In the genomic region with DNA sequence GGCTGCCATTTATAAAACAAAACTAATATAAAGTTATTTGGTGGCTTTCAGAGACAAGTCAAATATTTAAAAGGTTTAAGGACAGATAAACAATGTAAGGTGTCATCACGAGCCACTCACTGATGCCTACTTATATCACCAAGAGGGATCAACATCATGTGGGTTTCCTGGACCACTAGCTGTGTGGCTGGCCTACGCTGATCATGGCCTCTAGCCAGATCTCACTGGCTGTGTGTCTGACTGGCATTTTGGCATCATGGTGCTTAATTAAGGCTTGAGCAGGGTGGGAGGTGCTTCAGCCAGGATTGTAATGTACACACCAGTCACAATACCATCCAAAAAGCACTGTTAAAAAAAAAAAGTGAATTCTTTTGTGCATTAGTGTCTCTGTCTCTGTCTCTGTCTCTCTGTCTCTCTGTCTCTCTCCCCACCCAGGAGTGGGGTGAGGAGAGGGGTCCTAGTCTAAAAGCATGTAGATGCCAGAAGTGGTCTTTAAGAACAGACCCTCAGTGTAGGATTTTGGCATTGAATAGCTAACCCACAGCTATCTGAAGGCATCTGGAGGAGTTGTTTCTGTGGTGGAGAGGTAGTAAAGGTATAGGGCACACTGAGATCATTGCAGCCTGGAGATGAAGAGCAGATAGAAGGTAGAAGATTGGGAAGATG, we compare ENCODE assay signal across 23 mouse cellular contexts. TPM values are rescaled to one million over a fixed set of nuclear protein-coding genes. Genes with fewer than 3 reads are reported as not detected.
DNase-seq lines count a peak whose midpoint lies in the region; ATAC-seq lines count a peak whose summit lies in the region.
"Had no signal": no experiment of that assay in that cellular context is flagged by ENCODE, and none has a peak within 500 bp of the region (broad histone marks: within the 10 kb centered on the region; RNA-seq: fewer than 3 reads in every experiment).

No protein-coding gene starts in this region.

- WGBS in forebrain, embryonic 14.5 days = 47% methylated on average over 2 of the region's 2 CpGs
- WGBS in forebrain, embryonic 10.5 days = 85% methylated on average over 2 of the region's 2 CpGs
- 58% methylated on average over 2 of the region's 2 CpGs for WGBS in midbrain, embryonic 14.5 days
- WGBS in midbrain, embryonic 10.5 days = 88% methylated on average over 2 of the region's 2 CpGs
- WGBS in forebrain, embryonic 16.5 days = 29% methylated on average over 2 of the region's 2 CpGs
- WGBS in midbrain, embryonic 16.5 days = 43% methylated on average over 2 of the region's 2 CpGs

- no peaks in the 10 kb centered on the region for H3K36me3 ChIP-seq in forebrain, embryonic 14.5 days (ENCODE audit: control insufficient read depth, insufficient read depth, low read length)
- H3K36me3 ChIP-seq in forebrain, embryonic 10.5 days (replicated peaks) = no peaks in the 10 kb centered on the region
- H3K36me3 ChIP-seq in midbrain, embryonic 14.5 days (ENCODE audit: control insufficient read depth, insufficient read depth, low read length) = no peaks in the 10 kb centered on the region
- H3K36me3 ChIP-seq in midbrain, embryonic 10.5 days = no peaks in the 10 kb centered on the region
- H3K36me3 ChIP-seq in forebrain, embryonic 16.5 days (ENCODE audit: control insufficient read depth, insufficient read depth) = no peaks in the 10 kb centered on the region
- H3K36me3 ChIP-seq in midbrain, embryonic 16.5 days (ENCODE audit: control insufficient read depth, insufficient read depth, low read length) = no peaks in the 10 kb centered on the region
- H3K36me3 ChIP-seq: embryonic facial prominence, embryonic 13.5 days; heart, embryonic 12.5 days; midbrain, embryonic 12.5 days; neural tube, embryonic 12.5 days had no signal

- no peak overlapping the region for H3K27ac ChIP-seq in forebrain, embryonic 14.5 days (ENCODE audit: low read depth, low read length)
- H3K27ac ChIP-seq in forebrain, embryonic 10.5 days = no peak overlapping the region
- H3K27ac ChIP-seq in midbrain, embryonic 14.5 days (replicated peaks; ENCODE audit: low read depth, low read length) = peak overlapping the region; percentile 55
- no peak overlapping the region for H3K27ac ChIP-seq in midbrain, embryonic 10.5 days (replicated peaks)
- H3K27ac ChIP-seq in forebrain, embryonic 16.5 days (ENCODE audit: low read length) = no peak overlapping the region
- H3K27ac ChIP-seq in midbrain, embryonic 16.5 days (ENCODE audit: low read length) = peak overlapping the region; percentile 61
- H3K27ac ChIP-seq: embryonic facial prominence, embryonic 13.5 days; liver, embryonic 14.5 days; midbrain, embryonic 12.5 days; neural tube, embryonic 12.5 days; stomach, postnatal 0 days had no signal

- H3K4me2 ChIP-seq in forebrain, embryonic 14.5 days (ENCODE audit: low read length) = no peak overlapping the region
- no peak overlapping the region for H3K4me2 ChIP-seq in midbrain, embryonic 14.5 days (ENCODE audit: low read length)
- H3K4me2 ChIP-seq in forebrain, embryonic 16.5 days (ENCODE audit: low read length) = no peak overlapping the region
- H3K4me2 ChIP-seq in midbrain, embryonic 16.5 days (ENCODE audit: low read length) = no peak overlapping the region
- H3K4me2 ChIP-seq: embryonic facial prominence, embryonic 13.5 days; heart, embryonic 12.5 days; midbrain, embryonic 12.5 days; neural tube, embryonic 12.5 days had no signal

- no peak overlapping the region for H3K4me3 ChIP-seq in forebrain, embryonic 14.5 days (ENCODE audit: low read depth, low read length)
- no peak overlapping the region for H3K4me3 ChIP-seq in forebrain, embryonic 10.5 days
- H3K4me3 ChIP-seq in midbrain, embryonic 14.5 days (replicated peaks; ENCODE audit: low read depth, low read length) = no peak overlapping the region
- H3K4me3 ChIP-seq in midbrain, embryonic 10.5 days = no peak overlapping the region
- no peak overlapping the region for H3K4me3 ChIP-seq in forebrain, embryonic 16.5 days (replicated peaks; ENCODE audit: low read length)
- no peak overlapping the region for H3K4me3 ChIP-seq in midbrain, embryonic 16.5 days (ENCODE audit: low read depth, low read length)
- H3K4me3 ChIP-seq: embryonic facial prominence, embryonic 13.5 days; heart, embryonic 12.5 days; midbrain, embryonic 12.5 days; neural tube, embryonic 12.5 days had no signal

- no peaks in the 10 kb centered on the region for H3K9me3 ChIP-seq in forebrain, embryonic 14.5 days (replicated peaks; ENCODE audit: control insufficient read depth, low read length)
- no peaks in the 10 kb centered on the region for H3K9me3 ChIP-seq in forebrain, embryonic 10.5 days
- no peaks in the 10 kb centered on the region for H3K9me3 ChIP-seq in midbrain, embryonic 14.5 days (ENCODE audit: control insufficient read depth, low read length)
- no peaks in the 10 kb centered on the region for H3K9me3 ChIP-seq in midbrain, embryonic 10.5 days (replicated peaks)
- no peaks in the 10 kb centered on the region for H3K9me3 ChIP-seq in forebrain, embryonic 16.5 days (ENCODE audit: control insufficient read depth, low read length)
- H3K9me3 ChIP-seq in midbrain, embryonic 16.5 days (replicated peaks; ENCODE audit: control insufficient read depth, low read length, poor library complexity, severe bottlenecking) = no peaks in the 10 kb centered on the region
- H3K9me3 ChIP-seq: embryonic facial prominence, embryonic 13.5 days; heart, embryonic 12.5 days; midbrain, embryonic 12.5 days; neural tube, embryonic 12.5 days had no signal

- peak; percentile 91 for ATAC-seq in forebrain, embryonic 14.5 days
- peak; percentile 58; the same call in 1 of the 2 replicates for ATAC-seq in midbrain, embryonic 14.5 days (ENCODE audit: low FRiP score, low TSS enrichment)
- peak; percentile 92 for ATAC-seq in forebrain, embryonic 16.5 days
- peak; percentile 88 for ATAC-seq in midbrain, embryonic 16.5 days

- H3K27me3 ChIP-seq in forebrain, embryonic 14.5 days (replicated peaks; ENCODE audit: control insufficient read depth, insufficient read depth, low read length) = no peaks in the 10 kb centered on the region
- no peaks in the 10 kb centered on the region for H3K27me3 ChIP-seq in forebrain, embryonic 10.5 days (ENCODE audit: poor library complexity, severe bottlenecking)
- H3K27me3 ChIP-seq in midbrain, embryonic 14.5 days (ENCODE audit: control insufficient read depth, insufficient read depth, low read length) = no peaks in the 10 kb centered on the region
- no peaks in the 10 kb centered on the region for H3K27me3 ChIP-seq in midbrain, embryonic 10.5 days (ENCODE audit: low read depth, poor library complexity, severe bottlenecking)
- H3K27me3 ChIP-seq in forebrain, embryonic 16.5 days (replicated peaks; ENCODE audit: control insufficient read depth, insufficient read depth, low read length) = no peaks in the 10 kb centered on the region
- H3K27me3 ChIP-seq in midbrain, embryonic 16.5 days (ENCODE audit: control insufficient read depth, insufficient read depth, low read depth, low read length) = no peaks in the 10 kb centered on the region
- H3K27me3 ChIP-seq: embryonic facial prominence, embryonic 13.5 days; heart, embryonic 12.5 days; midbrain, embryonic 12.5 days; neural tube, embryonic 12.5 days had no signal

- no peak overlapping the region for H3K9ac ChIP-seq in forebrain, embryonic 14.5 days (ENCODE audit: low read length)
- no peak overlapping the region for H3K9ac ChIP-seq in midbrain, embryonic 14.5 days (replicated peaks; ENCODE audit: low read length)
- H3K9ac ChIP-seq in forebrain, embryonic 16.5 days (replicated peaks; ENCODE audit: low read depth, low read length) = no peak overlapping the region
- H3K9ac ChIP-seq in midbrain, embryonic 16.5 days (ENCODE audit: low read depth, low read length) = no peak overlapping the region
- H3K9ac ChIP-seq: embryonic facial prominence, embryonic 13.5 days; heart, embryonic 12.5 days; liver, embryonic 14.5 days; midbrain, embryonic 12.5 days; neural tube, embryonic 12.5 days had no signal

- H3K4me1 ChIP-seq in forebrain, embryonic 14.5 days (ENCODE audit: control insufficient read depth, insufficient read depth, low read length) = peaks cover 4% of the 10 kb centered on the region; the same call in 1 of the 2 replicates
- H3K4me1 ChIP-seq in forebrain, embryonic 10.5 days = no peaks in the 10 kb centered on the region
- 0 out of 2 replicates have a peak, but pooled peaks cover 7% of the 10 kb centered on the region for H3K4me1 ChIP-seq in midbrain, embryonic 14.5 days (ENCODE audit: control insufficient read depth, insufficient read depth, low read length)
- no peaks in the 10 kb centered on the region for H3K4me1 ChIP-seq in midbrain, embryonic 10.5 days
- peaks cover 11% of the 10 kb centered on the region for H3K4me1 ChIP-seq in forebrain, embryonic 16.5 days (replicated peaks; ENCODE audit: control insufficient read depth, insufficient read depth, low read length)
- H3K4me1 ChIP-seq in midbrain, embryonic 16.5 days (ENCODE audit: control insufficient read depth, insufficient read depth, low read length) = no peaks in the 10 kb centered on the region
- H3K4me1 ChIP-seq: embryonic facial prominence, embryonic 13.5 days; heart, embryonic 12.5 days; midbrain, embryonic 12.5 days; neural tube, embryonic 12.5 days had no signal

- DNase-seq in forebrain, embryonic 14.5 days (ENCODE audit: low spot score) = peak; percentile 82
- no peak for DNase-seq in forebrain, embryonic 10.5 days (ENCODE audit: extremely low spot score, low spot score)
- peak; percentile 46 for DNase-seq in midbrain, embryonic 14.5 days
- DNase-seq in midbrain, embryonic 10.5 days (ENCODE audit: low spot score) = no peak
- DNase-seq in c-Kit-positive CD71-positive TER-119-positive erythroid progenitor cells, embryonic 14.5 days (ENCODE audit: low spot score) = no peak
- DNase-seq in gastrocnemius, postnatal 10 days = no peak
- DNase-seq: cerebellum, adult 9-10 months; gastrocnemius, postnatal 14 days; heart, postnatal 36 days; kidney, adult 18-20 months; kidney, postnatal 14 days; lung, postnatal 10 days; thymus, postnatal 14 days had no signal

RNA-seq across cellular contexts. Expression of a gene that starts 47.5 kb away (rescaled TPM):
- polyA plus RNA-seq in forebrain, embryonic 14.5 days (2014; fragmentation: Nextera tagmentation; extraction: Ambion mirVana) = not detected in 2 replicates
- polyA plus RNA-seq in forebrain, embryonic 10.5 days (2016; fragmentation: Nextera tagmentation; extraction: Ambion mirVana) = not detected in 2 replicates
- polyA plus RNA-seq in midbrain, embryonic 14.5 days (2014; fragmentation: Nextera tagmentation; extraction: Ambion mirVana) = not detected in 2 replicates
- polyA plus RNA-seq in midbrain, embryonic 10.5 days (2016; fragmentation: Nextera tagmentation; extraction: Ambion mirVana) = not detected in 2 replicates
- polyA plus RNA-seq in forebrain, embryonic 16.5 days (2015; fragmentation: Nextera tagmentation; extraction: Ambion mirVana) = not detected in 2 replicates
- polyA plus RNA-seq in midbrain, embryonic 16.5 days (2015; fragmentation: Nextera tagmentation; extraction: Ambion mirVana) = 0.06 TPM in 1 of 2 replicates, not detected in the other
- total RNA-seq in gastrocnemius, postnatal 10 days (2021) = under 1 TPM; 0.19 to 0.36 TPM
- total RNA-seq: ES-E14 had no signal
- polyA plus RNA-seq: embryonic facial prominence, embryonic 13.5 days; heart, embryonic 12.5 days; limb, embryonic 11.5 days; liver, embryonic 14.5 days; midbrain, embryonic 12.5 days; neural tube, embryonic 12.5 days; stomach, postnatal 0 days had no signal

Comparison
In these comparisons a context has a peak if more than half of its experiments do, and no peak if none do; other contexts are left out.
1. DNase-seq: peak in forebrain, embryonic 14.5 days (single experiment) and midbrain, embryonic 14.5 days (single experiment); none in forebrain, embryonic 10.5 days (single experiment), midbrain, embryonic 10.5 days (single experiment), c-Kit-positive CD71-positive TER-119-positive erythroid progenitor cells, embryonic 14.5 days (single experiment) and gastrocnemius, postnatal 10 days (single experiment).
2. H3K27ac ChIP-seq: peak in midbrain, embryonic 14.5 days (single experiment) and midbrain, embryonic 16.5 days (single experiment); none in forebrain, embryonic 14.5 days (single experiment), forebrain, embryonic 10.5 days (single experiment), midbrain, embryonic 10.5 days (single experiment) and forebrain, embryonic 16.5 days (single experiment).
3. Peak in every context shown above with its lines, with median percentiles within 50 percentile points of each other: ATAC-seq.